Mouse (Mus musculus) heart, embryonic 10.5 days (tissue): ENCODE data around the gene Clcn2. TPM values are rescaled to one million over a fixed set of nuclear protein-coding genes. Genes with fewer than 3 reads are reported as not detected.

Experiments used
- DNase-seq: peaks from one replicate; pipeline ENCODE4 v3.0.0-alpha.2; 2017; ENCODE audit warnings: low spot score
- H3K27ac ChIP-seq: fragments of 300-500 bp; sonication (generic); 2 replicates; pipeline ENCODE4 v1.5.1; 2016; ENCODE audit warnings: mild to moderate bottlenecking
- H3K27me3 ChIP-seq: fragments of 300-500 bp; sonication (generic); 2 replicates; pipeline ENCODE4 v1.6.1; 2016; ENCODE audit warnings: mild to moderate bottlenecking; ENCODE audit not compliant: poor library complexity, insufficient read depth, severe bottlenecking
- H3K36me3 ChIP-seq: fragments of 300-500 bp; sonication (generic); 2 replicates; pipeline ENCODE4 v1.6.1; 2016; ENCODE audit warnings: mild to moderate bottlenecking, moderate library complexity
- H3K4me1 ChIP-seq: fragments of 300-500 bp; sonication (generic); 2 replicates; pipeline ENCODE4 v1.6.1; 2016; ENCODE audit warnings: mild to moderate bottlenecking
- H3K4me3 ChIP-seq: fragments of 300-500 bp; sonication (generic); 2 replicates; pipeline ENCODE4 v1.5.1; 2016; ENCODE audit warnings: mild to moderate bottlenecking, moderate library complexity
- H3K9me3 ChIP-seq: fragments of 300-500 bp; sonication (generic); 2 replicates; pipeline ENCODE4 v1.6.1; 2016; ENCODE audit warnings: mild to moderate bottlenecking, moderate library complexity
- WGBS: fragments of 180-500 bp; shearing (Covaris S2); methylation state at CpG from one replicate; pipeline ENCODE4 v1.1.7; 2016; 5-methylcytosine and 5-hydroxymethylcytosine counted together
- polyA plus RNA-seq: library from polyadenylated mRNA; unstranded; fragments of >200 nt; fragmentation: Nextera tagmentation; extraction: Ambion mirVana; gene quantifications from 2 replicates; pipeline ENCODE4 v1.2.1, GENCODE M21; 2016

Clcn2 gene
- polyA plus RNA-seq, 1 experiment from 2014 or later, result 10.3 TPM

- DNase-seq, result peak; percentile 73
- Histone ChIP-seq H3K4me3 (no peak overlapping the region), H3K36me3 (peaks cover 39% of the 10 kb centered on the region), H3K4me1 (peaks cover 30% of the 10 kb centered on the region), H3K27ac (no peak overlapping the region), H3K27me3 (no peaks in the 10 kb centered on the region), H3K9me3 (no peaks in the 10 kb centered on the region)
- WGBS, result 70% methylated on average over 2 of the region's 2 CpGs
Measured at GRCm38 (mm10) chr16:20706407-20707055, 11.0 kb downstream of the Clcn2 start.

- H3K27me3 ChIP-seq, result no peaks in the 10 kb centered on the region
- no peak for DNase-seq
- H3K36me3 ChIP-seq, result peaks cover 32% of the 10 kb centered on the region; the same call in 1 of the 2 replicates
- no peak overlapping the region for H3K4me3 ChIP-seq
- no peak overlapping the region for H3K27ac ChIP-seq
- WGBS, result 66% methylated on average over 3 of the region's 3 CpGs
- H3K4me1 ChIP-seq, result peaks cover 32% of the 10 kb centered on the region
- H3K9me3 ChIP-seq, result no peaks in the 10 kb centered on the region
Measured at GRCm38 (mm10) chr16:20705786-20706185, 11.8 kb downstream of the Clcn2 start.

- Histone ChIP-seq H3K27me3 (peaks cover 5% of the 10 kb centered on the region; the same call in 1 of the 2 replicates), H3K9me3 (no peaks in the 10 kb centered on the region), H3K36me3 (peaks cover 21% of the 10 kb centered on the region; the same call in 1 of the 2 replicates), H3K4me1 (peaks cover 32% of the 10 kb centered on the region), H3K4me3 (no peak overlapping the region), H3K27ac (no peak overlapping the region)
- no peak for DNase-seq
- WGBS, result 83% methylated on average over 6 of the region's 6 CpGs
Measured at GRCm38 (mm10) chr16:20703699-20704400, 13.7 kb downstream of the Clcn2 start.

GRCm38 (mm10) chr16:20703071-20703470, 14.5 kb downstream of the Clcn2 start:
- Histone ChIP-seq H3K4me3 (no peak overlapping the region), H3K4me1 (peaks cover 32% of the 10 kb centered on the region), H3K27me3 (peaks cover 5% of the 10 kb centered on the region; the same call in 1 of the 2 replicates), H3K27ac (0 out of 2 replicates have a peak overlapping the region, but pooled peaks have one; percentile 18), H3K9me3 (no peaks in the 10 kb centered on the region), H3K36me3 (peaks cover 14% of the 10 kb centered on the region; the same call in 1 of the 2 replicates)
- DNase-seq, result no peak
- WGBS, result 85% methylated on average over 10 of the region's 10 CpGs

GRCm38 (mm10) chr16:20702522-20702893, 15.0 kb downstream of the Clcn2 start:
- H3K4me1 ChIP-seq, result peaks cover 30% of the 10 kb centered on the region
- peaks cover 10% of the 10 kb centered on the region; the same call in 1 of the 2 replicates for H3K27me3 ChIP-seq
- H3K27ac ChIP-seq, result peak overlapping the region; percentile 76
- H3K9me3 ChIP-seq, result no peaks in the 10 kb centered on the region
- 8% methylated on average over 8 of the region's 8 CpGs for WGBS
- peak overlapping the region; percentile 12; the same call in 1 of the 2 replicates for H3K4me3 ChIP-seq
- DNase-seq, result peak; percentile 93
- peaks cover 12% of the 10 kb centered on the region; the same call in 1 of the 2 replicates for H3K36me3 ChIP-seq

- WGBS, result 29% methylated on average over 12 of the region's 12 CpGs
- Histone ChIP-seq H3K4me3 (peak overlapping the region; percentile 12; the same call in 1 of the 2 replicates), H3K27ac (peak overlapping the region; percentile 76)
Measured at GRCm38 (mm10) chr16:20701729-20702521, 15.6 kb downstream of the Clcn2 start.

GRCm38 (mm10) chr16:20701316-20701715, 16.2 kb downstream of the Clcn2 start:
- Histone ChIP-seq H3K9me3 (no peaks in the 10 kb centered on the region), H3K4me3 (0 out of 2 replicates have a peak overlapping the region, but pooled peaks have one; percentile 12), H3K36me3 (peaks cover 8% of the 10 kb centered on the region; the same call in 1 of the 2 replicates), H3K4me1 (peaks cover 22% of the 10 kb centered on the region), H3K27me3 (peaks cover 21% of the 10 kb centered on the region), H3K27ac (peak overlapping the region; percentile 76)
- 68% methylated on average over 7 of the region's 7 CpGs for WGBS
- DNase-seq, result no peak

More at GRCm38 (mm10) chr16:20701729-20702521, 15.6 kb downstream of the Clcn2 start:
- DNase-seq, result no peak
- peaks cover 12% of the 10 kb centered on the region; the same call in 1 of the 2 replicates for H3K36me3 ChIP-seq
- H3K4me1 ChIP-seq, result peaks cover 26% of the 10 kb centered on the region
- no peaks in the 10 kb centered on the region for H3K9me3 ChIP-seq
- peaks cover 16% of the 10 kb centered on the region; the same call in 1 of the 2 replicates for H3K27me3 ChIP-seq

GRCm38 (mm10) chr16:20700036-20700435, 17.5 kb downstream of the Clcn2 start:
- Histone ChIP-seq H3K9me3 (no peaks in the 10 kb centered on the region), H3K4me3 (no peak overlapping the region), H3K4me1 (peaks cover 34% of the 10 kb centered on the region), H3K27ac (no peak overlapping the region), H3K36me3 (peaks cover under 1% of the 10 kb centered on the region; the same call in 1 of the 2 replicates), H3K27me3 (peaks cover 32% of the 10 kb centered on the region)
- WGBS, result 46% methylated on average over 5 of the region's 5 CpGs
- DNase-seq, result no peak

GRCm38 (mm10) chr16:20699266-20699665, 18.3 kb downstream of the Clcn2 start:
- no peaks in the 10 kb centered on the region; the same call in 1 of the 2 replicates for H3K36me3 ChIP-seq
- H3K27me3 ChIP-seq, result peaks cover 40% of the 10 kb centered on the region
- H3K4me1 ChIP-seq, result peaks cover 34% of the 10 kb centered on the region
- no peak overlapping the region for H3K4me3 ChIP-seq
- no peak overlapping the region for H3K27ac ChIP-seq
- 60% methylated on average over 5 of the region's 5 CpGs for WGBS
- DNase-seq, result no peak
- no peaks in the 10 kb centered on the region for H3K9me3 ChIP-seq

- 2% methylated on average over 46 of the region's 46 CpGs for WGBS
Measured at GRCm38 (mm10) chr16:20695622-20696323, 21.8 kb downstream of the Clcn2 start.

GRCm38 (mm10) chr16:20694781-20695180, 22.8 kb downstream of the Clcn2 start:
- peaks cover 23% of the 10 kb centered on the region for H3K36me3 ChIP-seq
- peaks cover 40% of the 10 kb centered on the region for H3K27me3 ChIP-seq
- DNase-seq, result no peak
- WGBS, result 82% methylated on average over 8 of the region's 8 CpGs
- no peak overlapping the region for H3K4me3 ChIP-seq
- no peak overlapping the region for H3K27ac ChIP-seq
- H3K4me1 ChIP-seq, result peaks cover 30% of the 10 kb centered on the region
- H3K9me3 ChIP-seq, result no peaks in the 10 kb centered on the region

More at GRCm38 (mm10) chr16:20695622-20696323, 21.8 kb downstream of the Clcn2 start:
- peak overlapping the region; percentile 57 for H3K4me3 ChIP-seq
- H3K9me3 ChIP-seq, result no peaks in the 10 kb centered on the region
- peaks cover 30% of the 10 kb centered on the region for H3K4me1 ChIP-seq
- H3K27ac ChIP-seq, result peak overlapping the region; percentile 69
- peaks cover 13% of the 10 kb centered on the region for H3K36me3 ChIP-seq
- DNase-seq, result peak; percentile 91
- H3K27me3 ChIP-seq, result peaks cover 40% of the 10 kb centered on the region
